Comparison of ENCODE assay signal across 8 mouse cellular contexts in genomic region chr3:154663545-154663944, GRCm38 (mm10). TPM values are rescaled to one million over a fixed set of nuclear protein-coding genes. Genes with fewer than 3 reads are reported as not detected.
DNase-seq lines count a peak whose midpoint lies in the region; ATAC-seq lines count a peak whose summit lies in the region.

Gene Erich3 (plus strand): TSS chr3:154663859.

- peak; percentile 52 for DNase-seq in heart, embryonic 10.5 days (ENCODE audit: low spot score)
- no peak for DNase-seq in heart, postnatal 25 days (ENCODE audit: low spot score)
- DNase-seq in neural tube, embryonic 11.5 days (ENCODE audit: low spot score) = no peak
- no peak for DNase-seq in neural tube, embryonic 10.5 days (ENCODE audit: extremely low spot score, low spot score)
- DNase-seq in limb, embryonic 11.5 days (ENCODE audit: low spot score) = no peak
- DNase-seq in thymus, postnatal 0 days (ENCODE audit: low spot score) = peak; percentile 21
- DNase-seq in gastrocnemius, adult 18-20 months (ENCODE audit: low spot score) = no peak
- no peak for DNase-seq in kidney, adult 18-20 months

- peak; percentile 5; the same call in 1 of the 2 replicates for ATAC-seq in neural tube, embryonic 11.5 days (ENCODE audit: insufficient read depth, low FRiP score, low TSS enrichment)
- ATAC-seq in limb, embryonic 11.5 days (ENCODE audit: insufficient number of reproducible peaks, low FRiP score, low TSS enrichment, low read depth) = 0 out of 2 replicates have a peak, but pooled peaks have one; percentile 5

- 21% methylated on average over 7 of the region's 7 CpGs for WGBS in heart, embryonic 10.5 days
- 32% methylated on average over 7 of the region's 7 CpGs for WGBS in neural tube, embryonic 11.5 days
- 33% methylated on average over 7 of the region's 7 CpGs for WGBS in limb, embryonic 11.5 days

- H3K9me3 ChIP-seq in heart, embryonic 10.5 days = no peaks in the 10 kb centered on the region
- no peaks in the 10 kb centered on the region for H3K9me3 ChIP-seq in neural tube, embryonic 11.5 days (ENCODE audit: control insufficient read depth, low read length)
- no peaks in the 10 kb centered on the region for H3K9me3 ChIP-seq in limb, embryonic 11.5 days (ENCODE audit: control insufficient read depth, low read length)

- H3K36me3 ChIP-seq in heart, embryonic 10.5 days = no peaks in the 10 kb centered on the region
- H3K36me3 ChIP-seq in neural tube, embryonic 11.5 days (ENCODE audit: control insufficient read depth, insufficient read depth, low read length) = no peaks in the 10 kb centered on the region
- H3K36me3 ChIP-seq in limb, embryonic 11.5 days (ENCODE audit: control insufficient read depth, insufficient read depth, low read length) = no peaks in the 10 kb centered on the region

- peaks cover 70% of the 10 kb centered on the region for H3K27me3 ChIP-seq in heart, embryonic 10.5 days (ENCODE audit: insufficient read depth, poor library complexity, severe bottlenecking)
- no peaks in the 10 kb centered on the region for H3K27me3 ChIP-seq in neural tube, embryonic 11.5 days (ENCODE audit: control insufficient read depth, insufficient read depth, low read length)
- H3K27me3 ChIP-seq in limb, embryonic 11.5 days (ENCODE audit: control insufficient read depth, insufficient read depth, low read length) = peaks cover 20% of the 10 kb centered on the region

- H3K4me2 ChIP-seq in neural tube, embryonic 11.5 days (ENCODE audit: low read depth) = peak within 1 kb of the TSS; percentile 63
- peak within 1 kb of the TSS; percentile 45 for H3K4me2 ChIP-seq in limb, embryonic 11.5 days (ENCODE audit: low read depth, severe bottlenecking)

- peak within 1 kb of the TSS; percentile 52 for H3K9ac ChIP-seq in neural tube, embryonic 11.5 days (ENCODE audit: low read length)
- H3K9ac ChIP-seq in limb, embryonic 11.5 days (ENCODE audit: low read length) = no peak within 1 kb of the TSS

- intact Hi-C loops in heart, postnatal 25 days (cut with DNase I) = no loop called here

- H3K27ac ChIP-seq in heart, embryonic 10.5 days = no peak within 1 kb of the TSS
- H3K27ac ChIP-seq in neural tube, embryonic 11.5 days (ENCODE audit: low read depth, low read length) = 0 out of 2 replicates have a peak within 1 kb of the TSS, but pooled peaks have one; percentile 4
- no peak within 1 kb of the TSS for H3K27ac ChIP-seq in limb, embryonic 11.5 days (replicated peaks; ENCODE audit: low read depth, low read length)

- peaks cover 11% of the 10 kb centered on the region for H3K4me1 ChIP-seq in heart, embryonic 10.5 days
- H3K4me1 ChIP-seq in neural tube, embryonic 11.5 days (ENCODE audit: control insufficient read depth, insufficient read depth, low read length) = no peaks in the 10 kb centered on the region
- peaks cover 8% of the 10 kb centered on the region for H3K4me1 ChIP-seq in limb, embryonic 11.5 days (ENCODE audit: control insufficient read depth, insufficient read depth, low read length)

- H3K4me3 ChIP-seq in heart, embryonic 10.5 days = peak within 1 kb of the TSS; percentile 61
- peak within 1 kb of the TSS; percentile 41 for H3K4me3 ChIP-seq in neural tube, embryonic 11.5 days (ENCODE audit: low read depth, low read length)
- peak within 1 kb of the TSS; percentile 14; the same call in 1 of the 2 replicates for H3K4me3 ChIP-seq in limb, embryonic 11.5 days (ENCODE audit: low read depth, low read length)

RNA-seq across cellular contexts. Expression of gene Erich3, which starts in this region (rescaled TPM):
- polyA plus RNA-seq in heart, embryonic 10.5 days (2016; fragmentation: Nextera tagmentation; extraction: Ambion mirVana) = 0.10 and 0.13 TPM in 2 replicates
- under 1 TPM; 0.05 to 0.06 TPM for total RNA-seq in heart, postnatal 25 days (2021)
- 0.77 and 0.95 TPM in 2 replicates for polyA plus RNA-seq in neural tube, embryonic 11.5 days (2014; fragmentation: Nextera tagmentation; extraction: Ambion mirVana)
- 0.08 and 0.23 TPM in 2 replicates for polyA plus RNA-seq in limb, embryonic 11.5 days (2014; fragmentation: Nextera tagmentation; extraction: Ambion mirVana)
- 0.44 and 0.55 TPM in 2 replicates for polyA plus RNA-seq in thymus, postnatal 0 days (2015; fragmentation: Nextera tagmentation; extraction: Ambion mirVana)
- total RNA-seq in gastrocnemius, adult 18-20 months (2021) = under 1 TPM; 0.05 TPM

Comparison
In these comparisons a context has a peak if more than half of its experiments do, and no peak if none do; other contexts are left out.
1. Peak in DNase-seq and H3K4me3 ChIP-seq in heart, embryonic 10.5 days; RNA of the gene not detected or under 1 TPM.
2. Peak in ATAC-seq, H3K4me3 ChIP-seq, H3K27ac ChIP-seq, H3K9ac ChIP-seq and H3K4me2 ChIP-seq in neural tube, embryonic 11.5 days; RNA of the gene not detected or under 1 TPM.
3. Peak in ATAC-seq, H3K4me3 ChIP-seq and H3K4me2 ChIP-seq in limb, embryonic 11.5 days; RNA of the gene not detected or under 1 TPM.
4. Peak in DNase-seq in thymus, postnatal 0 days; RNA of the gene not detected or under 1 TPM.